Mouse (Mus musculus): Measurements from ENCODE around the gene Fst. TPM values are rescaled to one million over a fixed set of nuclear protein-coding genes. Genes with fewer than 3 reads are reported as not detected.

The Fst gene
- 10 to 100 TPM; 21.9 to 42.6 TPM for total RNA-seq (2021)
- long read RNA-seq, experiment 1, transcript Fst-205 (6 exons, 1,113 nt) = minor isoform, 14 of 91 reads
- long read RNA-seq, experiment 1, transcript Fst-202 (6 exons, 2,833 nt) = minor isoform, 12 of 91 reads
- long read RNA-seq, experiment 1, transcript Fst-201 (6 exons, 1,851 nt) = major isoform, 54 of 91 reads
- long read RNA-seq, experiment 1, partial matches to known transcripts = 4 of 91 reads
- long read RNA-seq, experiment 1, other reads (novel, unspliced or antisense) = 6 of 91 reads
- long read RNA-seq, experiment 2, transcript Fst-201 (6 exons, 1,851 nt) = major isoform, 12 of 16 reads
- long read RNA-seq, experiment 2, partial matches to known transcripts = 1 of 16 reads
- long read RNA-seq, experiment 2, other reads (novel, unspliced or antisense) = 1 of 16 reads

GRCm38 (mm10) chr13:114458886-114459700 is at the start of gene Fst:
Gene Fst (minus strand): TSS chr13:114458951.
- DNase-seq = peak; percentile 50

GRCm38 (mm10) chr13:114493826-114494225 is 35.1 kb upstream of the Fst start:
- DNase-seq = no peak

- DNase-seq = peak; percentile 3
These were observed 29.4 kb upstream of the Fst start for GRCm38 (mm10) chr13:114488178-114488577.

- no peak for DNase-seq
These were observed 19.6 kb upstream of the Fst start for GRCm38 (mm10) chr13:114478329-114478728.

GRCm38 (mm10) chr13:114469945-114470344 is 11.2 kb upstream of the Fst start:
- no peak for DNase-seq

- DNase-seq = no peak
These were observed 7.6 kb upstream of the Fst start for GRCm38 (mm10) chr13:114466269-114466919.

- no peak for DNase-seq
These were observed 6.6 kb upstream of the Fst start for GRCm38 (mm10) chr13:114465387-114465786.

- no peak for DNase-seq
These were observed 6.1 kb upstream of the Fst start for GRCm38 (mm10) chr13:114464824-114465223.

- DNase-seq = no peak
These were observed 4.0 kb upstream of the Fst start for GRCm38 (mm10) chr13:114462548-114463408.

- DNase-seq = peak; percentile 41
These were observed 1.6 kb upstream of the Fst start for GRCm38 (mm10) chr13:114460306-114460892.

- DNase-seq = no peak
These were observed 980 bp upstream of the Fst start for GRCm38 (mm10) chr13:114459701-114460160.

GRCm38 (mm10) chr13:114458291-114458885 is 363 bp downstream of the Fst start:
- DNase-seq = peak; percentile 58

GRCm38 (mm10) chr13:114457567-114458120 is 1.1 kb downstream of the Fst start:
- no peak for DNase-seq

- DNase-seq = peak; percentile 71
These were observed 1.8 kb downstream of the Fst start for GRCm38 (mm10) chr13:114456766-114457566.

GRCm38 (mm10) chr13:114456224-114456623 is 2.5 kb downstream of the Fst start:
- DNase-seq = peak; percentile 65

GRCm38 (mm10) chr13:114455788-114456187 is 3.0 kb downstream of the Fst start:
- no peak for DNase-seq

- DNase-seq = no peak
These were observed 11.5 kb downstream of the Fst start for GRCm38 (mm10) chr13:114447213-114447612.

GRCm38 (mm10) chr13:114432491-114432890 is 26.3 kb downstream of the Fst start:
- DNase-seq = peak; percentile 29

GRCm38 (mm10) chr13:114425230-114425629 is 33.5 kb downstream of the Fst start:
- no peak for DNase-seq

GRCm38 (mm10) chr13:114420235-114420634 is 38.5 kb downstream of the Fst start:
- DNase-seq = no peak

Data from adrenal gland, postnatal 10 days (tissue).